Mouse (Mus musculus) cortical plate, adult 2 months (tissue): ENCODE measurements around the gene Adam8.

Source experiments
- CTCF ChIP-seq: fragments of 200-500 bp; IDR thresholded peaks from 2 replicates; pipeline ENCODE4 v1.5.1; 2011; ENCODE audit warnings: mild to moderate bottlenecking, control low read depth, low read length; ENCODE audit not compliant: insufficient read depth; ENCODE audit errors: extremely low read depth
- POLR2A ChIP-seq: fragments of 200-500 bp; IDR thresholded peaks from 2 replicates; pipeline ENCODE4 v1.6.1; 2011; ENCODE audit warnings: mild to moderate bottlenecking, low read length, control low read depth; ENCODE audit not compliant: insufficient read depth; ENCODE audit errors: extremely low read depth

DNA sequence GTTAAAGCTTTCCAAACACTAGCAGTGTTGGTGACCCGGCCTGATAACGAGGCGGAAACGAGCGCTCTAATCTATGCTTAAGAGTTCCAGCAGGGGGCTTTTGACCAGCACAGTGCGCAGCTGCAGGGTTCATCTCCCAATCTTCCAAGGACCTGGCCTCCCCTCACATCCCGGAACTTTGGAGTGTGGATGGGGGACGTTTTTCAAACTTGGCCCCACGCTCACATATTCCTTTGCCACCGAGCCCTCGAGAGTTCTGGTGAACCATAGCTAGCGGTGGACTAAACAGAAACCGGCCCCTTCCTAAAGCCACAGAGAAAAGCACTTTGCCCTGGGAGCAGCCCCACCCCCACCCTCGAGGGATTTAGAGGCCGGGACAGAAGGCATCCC, 42.5 kb downstream of the Adam8 start:
- TF ChIP-seq CTCF (no peak), POLR2A (no peak)
